9 mouse cellular contexts compared by ENCODE assay signal in the genomic region with DNA sequence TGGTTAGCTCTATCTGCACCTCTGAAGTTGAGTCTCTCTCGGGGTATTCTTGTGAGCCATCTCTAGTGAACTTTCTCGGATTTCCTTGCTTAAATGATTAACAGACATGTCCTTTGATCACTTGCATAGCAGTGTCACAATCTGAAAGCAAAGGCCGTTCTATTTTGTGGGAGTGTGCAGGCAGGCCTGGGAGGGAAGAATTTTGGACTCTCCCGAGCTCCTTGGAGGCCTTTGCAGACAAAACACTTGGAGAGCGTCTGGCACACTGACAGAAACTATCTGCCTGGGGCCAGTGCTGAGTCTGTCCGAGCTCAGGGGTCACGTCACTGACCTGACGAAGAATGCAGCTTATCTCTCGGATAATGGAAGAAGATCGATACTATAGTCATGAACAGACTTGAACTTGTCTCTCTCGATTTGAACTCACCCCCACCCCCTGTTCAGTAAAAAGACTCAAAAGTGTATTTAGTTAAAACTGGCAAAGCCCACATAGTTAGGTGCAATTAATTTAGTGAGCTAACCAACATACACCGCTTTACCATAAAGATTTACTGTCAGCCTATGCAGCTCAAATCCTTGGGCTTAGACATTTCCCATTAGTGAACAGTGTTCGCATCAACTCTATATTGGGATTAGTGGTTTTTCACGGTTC.
A peak's percentile ranks its signal among the peaks of the same experiment; 100 is the strongest.
DNase-seq lines count a peak whose midpoint lies in the region; TF ChIP-seq lines count a peak whose summit lies in the region.
"Had no signal": no experiment of that assay in that cellular context is flagged by ENCODE, and none has a peak within 500 bp of the region (broad histone marks: within the 10 kb centered on the region; RNA-seq: fewer than 3 reads in every experiment).

No protein-coding gene starts in this region.

- intact Hi-C loops in heart, postnatal 25 days (cut with DNase I): loop anchor here (5.0 kb wide), 2 partner anchors 75 to 165 kb away; partner anchors contain the start of gene Tnpo1
- intact Hi-C loops in left cerebral cortex, postnatal 4 days (cut with DNase I): no loop called here

- DNase-seq in heart, adult 11 months: peak; percentile 94
- DNase-seq in heart, postnatal 25 days (ENCODE audit: low spot score): no peak
- peak; percentile 34 to 57 for DNase-seq in gastrocnemius, postnatal 4 days (ENCODE audit: low spot score in 2 of 2)
- peak; percentile 94 for DNase-seq in kidney, adult 2 months
- DNase-seq in lung, postnatal 25 days (ENCODE audit: low spot score): peak; percentile 27
- no peak for DNase-seq in right cerebral cortex, postnatal 14 days
- DNase-seq in cerebellum, postnatal 25 days: no peak
- no peak for DNase-seq in left cerebral cortex, postnatal 4 days

- H3K4me1 ChIP-seq in kidney, adult 2 months (ENCODE audit: control insufficient read depth, insufficient read depth, low read length): peaks cover 12% of the 10 kb centered on the region; the same call in 1 of the 2 replicates

- 43% methylated on average over 14 of the region's 14 CpGs for WGBS in kidney, adult 2 months

- H3K27ac ChIP-seq in kidney, adult 2 months (ENCODE audit: insufficient read depth, low read depth, low read length): peak overlapping the region; percentile 61
- H3K27ac ChIP-seq: neural tube, embryonic 12.5 days had no signal

- no peak for TF ChIP-seq CTCF in kidney, adult 2 months (conservative IDR thresholded peaks at IDR 0.05; ENCODE audit: insufficient read depth, insufficient read length, low read depth, low read length)

- H3K4me3 ChIP-seq in kidney, adult 2 months (ENCODE audit: insufficient read depth, low read depth, low read length): no peak overlapping the region
- H3K4me3 ChIP-seq: neural tube, embryonic 12.5 days had no signal

- no peak for TF ChIP-seq POLR2A in kidney, adult 2 months (IDR thresholded peaks at IDR 0.05; ENCODE audit: low read depth, low read length)

- no peaks in the 10 kb centered on the region for H3K36me3 ChIP-seq in kidney, adult 2 months (ENCODE audit: control insufficient read depth, insufficient read depth, low read length)
- H3K36me3 ChIP-seq: neural tube, embryonic 12.5 days had no signal

- H3K27me3 ChIP-seq in kidney, adult 2 months (replicated peaks; ENCODE audit: control insufficient read depth, insufficient read depth, low read length): no peaks in the 10 kb centered on the region
- H3K27me3 ChIP-seq: neural tube, embryonic 12.5 days had no signal

Comparison
In these comparisons a context has a peak if more than half of its experiments do, and no peak if none do; other contexts are left out.
1. DNase-seq: peak in heart, adult 11 months (single experiment), gastrocnemius, postnatal 4 days (2 of 2), kidney, adult 2 months (single experiment) and lung, postnatal 25 days (single experiment); none in heart, postnatal 25 days (single experiment), right cerebral cortex, postnatal 14 days (single experiment), cerebellum, postnatal 25 days (0 of 2) and left cerebral cortex, postnatal 4 days (single experiment).